Comparison of ENCODE assay signal across 9 mouse cellular contexts in genomic region chrX:48623049-48623378, GRCm38 (mm10). TPM values are rescaled to one million over a fixed set of nuclear protein-coding genes. Genes with fewer than 3 reads are reported as not detected.
DNase-seq lines count a peak whose midpoint lies in the region; ATAC-seq and TF ChIP-seq lines count a peak whose summit lies in the region.
"Had no signal": no experiment of that assay in that cellular context is flagged by ENCODE, and none has a peak within 500 bp of the region (broad histone marks: within the 10 kb centered on the region; RNA-seq: fewer than 3 reads in every experiment).

No protein-coding gene starts in this region.

- TF ChIP-seq CTCF in cortical plate, adult 2 months (IDR thresholded peaks at IDR 0.05; ENCODE audit: extremely low read depth, insufficient read depth, low read length) = no peak
- TF ChIP-seq CTCF in hindbrain, postnatal 0 days (IDR thresholded peaks at IDR 0.05; ENCODE audit: low read depth) = no peak
- no peak for TF ChIP-seq CTCF in midbrain, postnatal 0 days (IDR thresholded peaks at IDR 0.05)

- H3K27ac ChIP-seq in kidney, embryonic 16.5 days (ENCODE audit: low read length) = peak overlapping the region; percentile 90
- no peak overlapping the region for H3K27ac ChIP-seq in cortical plate, adult 2 months (ENCODE audit: insufficient read depth, low read length)
- H3K27ac ChIP-seq in hindbrain, postnatal 0 days = peak overlapping the region; percentile 82
- peak overlapping the region; percentile 78 for H3K27ac ChIP-seq in midbrain, postnatal 0 days (ENCODE audit: low read depth, low read length)

- no peak for TF ChIP-seq POLR2A in cortical plate, adult 2 months (IDR thresholded peaks at IDR 0.05; ENCODE audit: extremely low read depth, insufficient read depth, low read length)

- no peak for DNase-seq in kidney, postnatal 25 days
- DNase-seq in hindbrain, postnatal 0 days (ENCODE audit: low spot score) = no peak
- no peak for DNase-seq in midbrain, postnatal 0 days (ENCODE audit: low spot score)
- DNase-seq in urinary bladder, adult 18-20 months (ENCODE audit: low spot score in 2 of 2) = no peak
- no peak for DNase-seq in left cerebral cortex, adult 9 months (ENCODE audit: low spot score in 2 of 2)

- H3K36me3 ChIP-seq in kidney, embryonic 16.5 days (ENCODE audit: insufficient read depth, low read length) = no peaks in the 10 kb centered on the region
- no peaks in the 10 kb centered on the region for H3K36me3 ChIP-seq in hindbrain, postnatal 0 days (ENCODE audit: insufficient read depth, low read length)
- H3K36me3 ChIP-seq in midbrain, postnatal 0 days (ENCODE audit: insufficient read depth, low read length) = no peaks in the 10 kb centered on the region

- peak overlapping the region; percentile 60 for H3K9ac ChIP-seq in kidney, embryonic 16.5 days (replicated peaks; ENCODE audit: low read length)
- peak overlapping the region; percentile 43; the same call in 1 of the 2 replicates for H3K9ac ChIP-seq in hindbrain, postnatal 0 days (replicated peaks; ENCODE audit: low read length)
- peak overlapping the region; percentile 46; the same call in 1 of the 2 replicates for H3K9ac ChIP-seq in midbrain, postnatal 0 days (replicated peaks; ENCODE audit: low read length, poor library complexity, severe bottlenecking)

- H3K4me3 ChIP-seq in kidney, embryonic 16.5 days (ENCODE audit: low read length) = peak overlapping the region; percentile 66
- H3K4me3 ChIP-seq in cortical plate, adult 2 months (ENCODE audit: insufficient read depth, low read length) = peak overlapping the region; percentile 49
- peak overlapping the region; percentile 51 for H3K4me3 ChIP-seq in hindbrain, postnatal 0 days (ENCODE audit: low read length)
- H3K4me3 ChIP-seq in midbrain, postnatal 0 days (ENCODE audit: low read depth, low read length) = peak overlapping the region; percentile 50

- no peaks in the 10 kb centered on the region for H3K9me3 ChIP-seq in kidney, embryonic 16.5 days (ENCODE audit: low read length)
- H3K9me3 ChIP-seq in hindbrain, postnatal 0 days (ENCODE audit: low read length) = no peaks in the 10 kb centered on the region
- no peaks in the 10 kb centered on the region for H3K9me3 ChIP-seq in midbrain, postnatal 0 days (ENCODE audit: low read length)

- no peaks in the 10 kb centered on the region for H3K27me3 ChIP-seq in kidney, embryonic 16.5 days (ENCODE audit: insufficient read depth, low read length)
- no peaks in the 10 kb centered on the region for H3K27me3 ChIP-seq in hindbrain, postnatal 0 days (ENCODE audit: insufficient read depth, low read length)
- no peaks in the 10 kb centered on the region for H3K27me3 ChIP-seq in midbrain, postnatal 0 days (ENCODE audit: insufficient read depth, low read length)

- H3K4me2 ChIP-seq in kidney, embryonic 16.5 days (replicated peaks; ENCODE audit: low read depth, low read length) = peak overlapping the region; percentile 59
- peak overlapping the region; percentile 59 for H3K4me2 ChIP-seq in hindbrain, postnatal 0 days (ENCODE audit: low read depth, low read length)
- peak overlapping the region; percentile 55 for H3K4me2 ChIP-seq in midbrain, postnatal 0 days (ENCODE audit: low read depth, low read length, poor library complexity, severe bottlenecking)

- no peaks in the 10 kb centered on the region for H3K4me1 ChIP-seq in kidney, embryonic 16.5 days (ENCODE audit: insufficient read depth, low read length)
- no peaks in the 10 kb centered on the region for H3K4me1 ChIP-seq in cortical plate, adult 2 months (ENCODE audit: control insufficient read depth, insufficient read depth, low read length)
- no peaks in the 10 kb centered on the region for H3K4me1 ChIP-seq in hindbrain, postnatal 0 days (ENCODE audit: insufficient read depth, low read length)
- no peaks in the 10 kb centered on the region for H3K4me1 ChIP-seq in midbrain, postnatal 0 days (ENCODE audit: insufficient read depth, low read length)

- 39% methylated on average over 4 of the region's 4 CpGs for WGBS in kidney, embryonic 16.5 days
- 29% methylated on average over 4 of the region's 4 CpGs for WGBS in hindbrain, postnatal 0 days
- WGBS in midbrain, postnatal 0 days = 27% methylated on average over 4 of the region's 4 CpGs

- ATAC-seq in kidney, embryonic 16.5 days (ENCODE audit: low FRiP score, low TSS enrichment) = no peak
- ATAC-seq in hindbrain, postnatal 0 days = no peak
- ATAC-seq in midbrain, postnatal 0 days (ENCODE audit: low FRiP score) = no peak; the same call in 1 of the 2 replicates
- no peak for ATAC-seq in erythroid progenitor cell, adult 5-6 weeks (replicated peaks; ENCODE audit: low FRiP score, poor library complexity, severe bottlenecking)

RNA-seq across cellular contexts. Expression of gene Slc25a14, which starts 0.2 kb away (rescaled TPM):
- 15.7 TPM in 2 replicates for polyA plus RNA-seq in kidney, embryonic 16.5 days (2015; fragmentation: Nextera tagmentation; extraction: Ambion mirVana)
- polyA plus RNA-seq in cortical plate, adult 2 months (2012; rRNA removed) = 51.9 and 52.7 TPM in 2 replicates
- total RNA-seq in hindbrain, postnatal 0 days (2014; rRNA removed) = 12.1 and 18.1 TPM in 2 replicates
- 40.6 and 41.3 TPM in 2 replicates for polyA plus RNA-seq in hindbrain, postnatal 0 days (2015; fragmentation: Nextera tagmentation; extraction: Ambion mirVana)
- total RNA-seq in midbrain, postnatal 0 days (2014; rRNA removed) = 21.3 and 29.3 TPM in 2 replicates
- 47.1 and 49.3 TPM in 2 replicates for polyA plus RNA-seq in midbrain, postnatal 0 days (2015; fragmentation: Nextera tagmentation; extraction: Ambion mirVana)
- 1.4 and 21.8 TPM in 2 replicates for total RNA-seq in erythroid progenitor cell, adult 5-6 weeks (2015; ENCODE audit: low replicate concordance)
- 8.8 TPM in 1 of 2 replicates, not detected in the other for total RNA-seq in erythroid progenitor cell, adult 5-6 weeks (2017; ENCODE audit: low replicate concordance)

RNA-seq across cellular contexts. Expression of gene Zfp280c, which starts 28.7 kb away (rescaled TPM):
- 11.1 and 13.7 TPM in 2 replicates for polyA plus RNA-seq in kidney, embryonic 16.5 days (2015; fragmentation: Nextera tagmentation; extraction: Ambion mirVana)
- 28.7 and 29.1 TPM in 2 replicates for polyA plus RNA-seq in cortical plate, adult 2 months (2012; rRNA removed)
- 15.7 and 19.4 TPM in 2 replicates for total RNA-seq in hindbrain, postnatal 0 days (2014; rRNA removed)
- 7.7 and 9.2 TPM in 2 replicates for polyA plus RNA-seq in hindbrain, postnatal 0 days (2015; fragmentation: Nextera tagmentation; extraction: Ambion mirVana)
- 16.9 and 28.3 TPM in 2 replicates for total RNA-seq in midbrain, postnatal 0 days (2014; rRNA removed)
- 8.6 and 9.5 TPM in 2 replicates for polyA plus RNA-seq in midbrain, postnatal 0 days (2015; fragmentation: Nextera tagmentation; extraction: Ambion mirVana)
- 8.3 and 13.4 TPM in 2 replicates for total RNA-seq in erythroid progenitor cell, adult 5-6 weeks (2015; ENCODE audit: low replicate concordance)
- 2.8 and 4.0 TPM in 2 replicates for total RNA-seq in erythroid progenitor cell, adult 5-6 weeks (2017; ENCODE audit: low replicate concordance)

RNA-seq across cellular contexts. Expression of gene Gpr119, which starts 51.3 kb away (rescaled TPM):
- not detected in 2 replicates for polyA plus RNA-seq in kidney, embryonic 16.5 days (2015; fragmentation: Nextera tagmentation; extraction: Ambion mirVana)
- polyA plus RNA-seq in cortical plate, adult 2 months (2012; rRNA removed) = not detected in 2 replicates
- total RNA-seq in hindbrain, postnatal 0 days (2014; rRNA removed) = not detected in 2 replicates
- polyA plus RNA-seq in hindbrain, postnatal 0 days (2015; fragmentation: Nextera tagmentation; extraction: Ambion mirVana) = not detected in 2 replicates
- total RNA-seq in midbrain, postnatal 0 days (2014; rRNA removed) = not detected in 2 replicates
- polyA plus RNA-seq in midbrain, postnatal 0 days (2015; fragmentation: Nextera tagmentation; extraction: Ambion mirVana) = not detected in 2 replicates
- total RNA-seq in erythroid progenitor cell, adult 5-6 weeks (2015; ENCODE audit: low replicate concordance) = not detected in 2 replicates
- total RNA-seq in erythroid progenitor cell, adult 5-6 weeks (2017; ENCODE audit: low replicate concordance) = not detected in 2 replicates
- total RNA-seq: hematopoietic stem cell, adult 5-6 weeks had no signal
